Mouse (Mus musculus) heart, embryonic 12.5 days (tissue): ENCODE measurements around the gene Olfr1161. TPM values are rescaled to one million over a fixed set of nuclear protein-coding genes. Genes with fewer than 3 reads are reported as not detected.
"Not testable (repeated sequence)": the region's sequence is repeated elsewhere in the genome, so short reads cannot be mapped to it uniquely, and the experiment has no call there.

ENCODE experiments used
- ATAC-seq: fragments of 200-750 bp; cut with Nextera tagmentation; 2 replicates; pipeline ENCODE4 v1.8.0; 2017; ENCODE audit warnings: moderate TSS enrichment, moderate library complexity; ENCODE audit not compliant: insufficient number of reproducible peaks, low FRiP score
- H3K27ac ChIP-seq: fragments of 300-500 bp; sonication (generic); 2 replicates; pipeline ENCODE4 v1.5.1; 2016; ENCODE audit warnings: mild to moderate bottlenecking, moderate library complexity; ENCODE audit not compliant: poor library complexity, severe bottlenecking
- H3K27me3 ChIP-seq: fragments of 300-500 bp; sonication (generic); replicated peaks from 2 replicates; pipeline ENCODE4 v1.6.1; 2016; ENCODE audit warnings: mild to moderate bottlenecking, moderate library complexity
- H3K36me3 ChIP-seq: fragments of 300-500 bp; sonication (generic); 2 replicates; pipeline ENCODE4 v1.6.1; 2016; ENCODE audit warnings: mild to moderate bottlenecking, moderate library complexity
- H3K4me1 ChIP-seq: fragments of 300-500 bp; sonication (generic); replicated peaks from 2 replicates; pipeline ENCODE4 v1.6.1; 2016; ENCODE audit warnings: mild to moderate bottlenecking
- H3K4me2 ChIP-seq: fragments of 300-500 bp; sonication (generic); 2 replicates; pipeline ENCODE4 v1.6.1; 2016; ENCODE audit warnings: mild to moderate bottlenecking, moderate library complexity
- H3K4me3 ChIP-seq: fragments of 300-500 bp; sonication (generic); 2 replicates; pipeline ENCODE4 v1.5.1; 2016; ENCODE audit warnings: mild to moderate bottlenecking
- H3K9ac ChIP-seq: fragments of 300-500 bp; sonication (generic); 2 replicates; pipeline ENCODE4 v1.6.1; 2016; ENCODE audit warnings: mild to moderate bottlenecking, moderate library complexity
- H3K9me3 ChIP-seq: fragments of 300-500 bp; sonication (generic); replicated peaks from 2 replicates; pipeline ENCODE4 v1.6.1; 2016; ENCODE audit warnings: mild to moderate bottlenecking, moderate library complexity
- WGBS: fragments of 180-500 bp; shearing (Covaris S2); methylation state at CpG from one replicate; pipeline ENCODE4 v1.1.7; 2016; 5-methylcytosine and 5-hydroxymethylcytosine counted together
- polyA plus RNA-seq: library from polyadenylated mRNA; unstranded; fragments of >200 nt; fragmentation: Nextera tagmentation; extraction: Ambion mirVana; gene quantifications from 2 replicates; pipeline ENCODE4 v1.2.1, GENCODE M21; 2016

Olfr1161 gene
- not detected in 2 replicates for polyA plus RNA-seq

DNA sequence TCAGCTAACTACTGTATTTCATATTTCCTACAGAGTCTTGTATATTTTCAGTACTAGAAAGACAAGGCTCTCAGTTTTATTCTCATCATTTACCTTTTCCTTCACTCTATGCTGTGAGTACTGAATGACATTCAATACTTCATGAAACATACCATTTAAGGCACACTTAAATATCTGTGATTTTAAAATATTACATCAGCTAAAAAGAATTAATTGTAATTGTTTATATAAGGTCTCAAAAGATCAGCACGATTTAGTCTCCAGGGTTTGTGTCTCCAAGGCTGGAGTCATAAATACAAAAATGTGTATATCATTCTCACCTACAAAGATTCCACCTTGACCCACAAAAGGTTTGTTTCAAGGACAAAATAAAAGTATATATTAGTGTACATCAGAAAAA is at the start of gene Olfr1161:
Gene Olfr1161 (plus strand): TSS at position 301 of the 400 bp plus-strand sequence.
- not testable (repeated sequence) for H3K27ac ChIP-seq, H3K36me3 ChIP-seq, H3K4me2 ChIP-seq, H3K27me3 ChIP-seq, H3K9ac ChIP-seq, H3K9me3 ChIP-seq, H3K4me1 ChIP-seq, H3K4me3 ChIP-seq, ATAC-seq
- WGBS: 66% methylated on average over 1 of the region's 1 CpGs

GRCm38 (mm10) chr2:87974563-87974962 is 48.0 kb upstream of the Olfr1161 start, which contains the start of gene Olfr74:
TSS of gene Olfr74 (minus strand) at chr2:87974663.
- WGBS: 60% methylated on average over 3 of the region's 3 CpGs
- no peak for ATAC-seq
- Histone ChIP-seq H3K4me1 (no peaks in the 10 kb centered on the region), H3K4me2 (no peak within 1 kb of the TSS), H3K9ac (no peak within 1 kb of the TSS), H3K27me3 (no peaks in the 10 kb centered on the region), H3K4me3 (no peak within 1 kb of the TSS), H3K9me3 (no peaks in the 10 kb centered on the region), H3K27ac (no peak within 1 kb of the TSS), H3K36me3 (no peaks in the 10 kb centered on the region)

DNA sequence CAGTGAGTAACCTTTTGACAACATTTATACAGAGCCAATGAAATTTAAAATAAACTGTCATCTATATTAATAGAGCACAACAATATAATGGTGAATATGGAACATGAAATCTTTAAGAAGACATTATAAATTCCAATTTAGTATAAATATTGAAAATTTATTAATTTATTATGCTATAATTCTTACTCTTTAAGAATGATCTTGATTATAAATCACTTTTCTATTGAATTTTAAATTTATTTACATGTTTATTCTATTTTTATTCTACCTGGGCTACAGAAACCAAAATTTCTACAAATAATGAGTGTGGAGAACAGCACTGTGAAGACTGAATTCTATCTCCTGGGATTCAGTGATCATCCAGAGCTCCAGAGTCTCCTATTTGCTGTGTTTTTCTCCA is 32.8 kb upstream of the Olfr1161 start, which contains the start of gene Olfr1158:
Gene Olfr1158 (plus strand): TSS at position 301 of the 400 bp plus-strand sequence.
- ATAC-seq: no peak
- Histone ChIP-seq H3K9me3 (no peaks in the 10 kb centered on the region), H3K27me3 (no peaks in the 10 kb centered on the region), H3K27ac (no peak within 1 kb of the TSS), H3K4me2 (no peak within 1 kb of the TSS), H3K4me3 (no peak within 1 kb of the TSS), H3K36me3 (no peaks in the 10 kb centered on the region), H3K9ac (no peak within 1 kb of the TSS), H3K4me1 (no peaks in the 10 kb centered on the region)

- Histone ChIP-seq H3K36me3 (no peaks in the 10 kb centered on the region), H3K9ac (no peak within 1 kb of the TSS), H3K4me2 (no peak within 1 kb of the TSS), H3K27ac (no peak within 1 kb of the TSS), H3K9me3 (no peaks in the 10 kb centered on the region), H3K4me3 (no peak within 1 kb of the TSS), H3K27me3 (no peaks in the 10 kb centered on the region), H3K4me1 (no peaks in the 10 kb centered on the region)
- ATAC-seq: no peak
Measured at GRCm38 (mm10) chr2:88007515-88008318, 14.9 kb upstream of the Olfr1161 start, which contains the start of gene Olfr1160. TSS of gene Olfr1160 (minus strand) at chr2:88008268.

DNA sequence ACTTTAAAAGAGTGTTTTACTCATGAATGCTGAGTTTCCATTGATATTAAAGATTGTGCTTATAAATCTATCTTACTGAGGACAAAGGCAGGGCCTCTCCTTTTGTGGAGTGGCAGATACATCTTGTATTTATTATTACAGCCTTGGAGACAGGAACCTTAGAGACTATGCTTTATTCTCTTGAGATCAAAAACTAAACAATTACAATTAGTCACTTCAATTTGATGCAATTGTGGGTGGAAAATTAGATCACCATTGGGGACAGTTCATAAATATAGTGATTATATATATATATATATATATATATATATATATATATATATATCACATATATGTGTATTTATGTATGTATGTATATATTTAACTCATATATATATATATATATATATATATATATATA is 15.0 kb downstream of the Olfr1161 start, which contains the start of gene Olfr73:
Gene Olfr73 (minus strand): TSS at position 101 of the 400 bp plus-strand sequence.
- Histone ChIP-seq H3K4me3 (no peak within 1 kb of the TSS), H3K4me1 (no peaks in the 10 kb centered on the region), H3K27ac (no peak within 1 kb of the TSS), H3K27me3 (no peaks in the 10 kb centered on the region), H3K9me3 (no peaks in the 10 kb centered on the region), H3K4me2 (no peak within 1 kb of the TSS), H3K9ac (no peak within 1 kb of the TSS), H3K36me3 (no peaks in the 10 kb centered on the region)
- no peak for ATAC-seq

GRCm38 (mm10) chr2:88051029-88051428 is 28.5 kb downstream of the Olfr1161 start, which contains the start of gene Olfr1162:
TSS of gene Olfr1162 (minus strand) at chr2:88051129.
- 83% methylated on average over 1 of the region's 1 CpGs for WGBS
- no peak for ATAC-seq
- no peak within 1 kb of the TSS for H3K9ac ChIP-seq

GRCm38 (mm10) chr2:88063587-88063986 is 41.0 kb downstream of the Olfr1161 start:
- no peaks in the 10 kb centered on the region for H3K4me1 ChIP-seq
- WGBS: 83% methylated on average over 2 of the region's 2 CpGs
- no peak overlapping the region for H3K27ac ChIP-seq
- no peak for ATAC-seq
- 0 out of 2 replicates have a peak, but pooled peaks cover 7% of the 10 kb centered on the region for H3K9me3 ChIP-seq
- H3K36me3 ChIP-seq: no peaks in the 10 kb centered on the region
- no peaks in the 10 kb centered on the region for H3K27me3 ChIP-seq
- H3K4me2 ChIP-seq: no peak overlapping the region
- H3K4me3 ChIP-seq: no peak overlapping the region
- H3K9ac ChIP-seq: no peak overlapping the region

More at GRCm38 (mm10) chr2:88051029-88051428, 28.5 kb downstream of the Olfr1161 start, which contains the start of gene Olfr1162:
- no peaks in the 10 kb centered on the region for H3K36me3 ChIP-seq
- H3K4me1 ChIP-seq: no peaks in the 10 kb centered on the region
- H3K4me2 ChIP-seq: no peak within 1 kb of the TSS
- H3K9me3 ChIP-seq: no peaks in the 10 kb centered on the region
- no peaks in the 10 kb centered on the region for H3K27me3 ChIP-seq
- H3K4me3 ChIP-seq: no peak within 1 kb of the TSS
- no peak within 1 kb of the TSS for H3K27ac ChIP-seq

- Histone ChIP-seq H3K9me3 (no peaks in the 10 kb centered on the region), H3K27ac (no peak within 1 kb of the TSS), H3K4me3 (no peak within 1 kb of the TSS), H3K27me3 (no peaks in the 10 kb centered on the region), H3K4me1 (no peaks in the 10 kb centered on the region), H3K4me2 (no peak within 1 kb of the TSS), H3K9ac (no peak within 1 kb of the TSS), H3K36me3 (no peaks in the 10 kb centered on the region)
- ATAC-seq: no peak
Measured at GRCm38 (mm10) chr2:88071730-88072129, 49.2 kb downstream of the Olfr1161 start, which contains the start of gene Olfr1163. TSS of gene Olfr1163 (minus strand) at chr2:88071830.

Other genes with a start within 250 kb of the Olfr1161 start
- gene Olfr152, start 243.3 kb upstream of the Olfr1161 start, polyA plus RNA-seq: not detected in 2 replicates
- gene Olfr1143, start 222.2 kb upstream of the Olfr1161 start, polyA plus RNA-seq: not detected in 2 replicates
- not detected in 2 replicates for gene Olfr1145, start 213.0 kb upstream of the Olfr1161 start, polyA plus RNA-seq
- gene Olfr1148, start 192.2 kb upstream of the Olfr1161 start, polyA plus RNA-seq: not detected in 2 replicates
- gene Olfr1150-ps1, start 178.8 kb upstream of the Olfr1161 start, polyA plus RNA-seq: not detected in 2 replicates
- gene Olfr1151, start 166.9 kb upstream of the Olfr1161 start, polyA plus RNA-seq: not detected in 2 replicates
- not detected in 2 replicates for gene Olfr1152, start 156.3 kb upstream of the Olfr1161 start, polyA plus RNA-seq
- not detected in 2 replicates for gene Olfr1153, start 127.8 kb upstream of the Olfr1161 start, polyA plus RNA-seq
- not detected in 2 replicates for gene Olfr1154, start 117.6 kb upstream of the Olfr1161 start, polyA plus RNA-seq
- gene Olfr1155, start 77.6 kb upstream of the Olfr1161 start, polyA plus RNA-seq: not detected in 2 replicates
- not detected in 2 replicates for gene Olfr1156, start 69.7 kb upstream of the Olfr1161 start, polyA plus RNA-seq
- not detected in 2 replicates for gene Olfr1157, start 54.5 kb upstream of the Olfr1161 start, polyA plus RNA-seq
- not detected in 2 replicates for gene Olfr74, start 48.1 kb upstream of the Olfr1161 start, polyA plus RNA-seq
- not detected in 2 replicates for gene Olfr1158, start 32.7 kb upstream of the Olfr1161 start, polyA plus RNA-seq
- gene Olfr1160, start 14.5 kb upstream of the Olfr1161 start, polyA plus RNA-seq: not detected in 2 replicates
- not detected in 2 replicates for gene Olfr73, start 14.9 kb downstream of the Olfr1161 start, polyA plus RNA-seq
- not detected in 2 replicates for gene Olfr1162, start 28.4 kb downstream of the Olfr1161 start, polyA plus RNA-seq
- not detected in 2 replicates for gene Olfr1163, start 49.1 kb downstream of the Olfr1161 start, polyA plus RNA-seq
- gene Olfr1164, start 71.2 kb downstream of the Olfr1161 start, polyA plus RNA-seq: not detected in 2 replicates
- gene Olfr1166, start 105.5 kb downstream of the Olfr1161 start, polyA plus RNA-seq: not detected in 2 replicates
- gene Olfr1167, start 132.4 kb downstream of the Olfr1161 start, polyA plus RNA-seq: not detected in 2 replicates
- not detected in 2 replicates for gene Olfr1168, start 159.1 kb downstream of the Olfr1161 start, polyA plus RNA-seq
- gene Olfr1170, start 205.6 kb downstream of the Olfr1161 start, polyA plus RNA-seq: not detected in 2 replicates